Mouse (Mus musculus) midbrain, embryonic 13.5 days (tissue): ENCODE measurements around the gene Nme7. TPM values are rescaled to one million over a fixed set of nuclear protein-coding genes. Genes with fewer than 3 reads are reported as not detected.

Experiments
- ATAC-seq: fragments of 200-750 bp; cut with Nextera tagmentation; 2 replicates; pipeline ENCODE4 v1.8.0; 2017; ENCODE audit warnings: mild to moderate bottlenecking, moderate TSS enrichment, moderate library complexity
- H3K27ac ChIP-seq: fragments of 300-500 bp; sonication (generic); 2 replicates; pipeline ENCODE4 v1.5.1; 2015; ENCODE audit warnings: inconsistent platforms, mild to moderate bottlenecking, moderate library complexity
- H3K27me3 ChIP-seq: fragments of 300-500 bp; sonication (generic); 2 replicates; pipeline ENCODE4 v1.6.1; 2015; ENCODE audit warnings: mild to moderate bottlenecking, inconsistent platforms
- H3K36me3 ChIP-seq: fragments of 300-500 bp; sonication (generic); 2 replicates; pipeline ENCODE4 v1.6.1; 2015; ENCODE audit warnings: mild to moderate bottlenecking, inconsistent platforms
- H3K4me1 ChIP-seq: fragments of 300-500 bp; sonication (generic); replicated peaks from 2 replicates; pipeline ENCODE4 v1.6.1; 2015; ENCODE audit warnings: inconsistent platforms
- H3K4me2 ChIP-seq: fragments of 300-500 bp; sonication (generic); replicated peaks from 2 replicates; pipeline ENCODE4 v1.6.1; 2015; ENCODE audit warnings: moderate library complexity, mild to moderate bottlenecking, inconsistent platforms
- H3K4me3 ChIP-seq: fragments of 300-500 bp; sonication (generic); replicated peaks from 2 replicates; pipeline ENCODE4 v1.5.1; 2015; ENCODE audit warnings: mild to moderate bottlenecking, inconsistent platforms
- H3K9ac ChIP-seq: fragments of 300-500 bp; sonication (generic); replicated peaks from 2 replicates; pipeline ENCODE4 v1.6.1; 2015; ENCODE audit warnings: mild to moderate bottlenecking, inconsistent platforms
- H3K9me3 ChIP-seq: fragments of 300-500 bp; sonication (generic); 2 replicates; pipeline ENCODE4 v1.6.1; 2016; ENCODE audit warnings: mild to moderate bottlenecking, inconsistent platforms
- WGBS: fragments of 180-500 bp; shearing (Covaris S2); methylation state at CpG from one replicate; pipeline ENCODE4 v1.1.7; 2015; 5-methylcytosine and 5-hydroxymethylcytosine counted together
- polyA plus RNA-seq: library from polyadenylated mRNA; unstranded; fragments of >200 nt; fragmentation: Nextera tagmentation; extraction: Ambion mirVana; gene quantifications from 2 replicates; pipeline ENCODE4 v1.2.1, GENCODE M21; 2015

Gene Nme7
- polyA plus RNA-seq, 1 experiment from 2014 or later, result 38.8 TPM

GRCm38 (mm10) chr1:164321408-164321807 is 17.5 kb downstream of the Nme7 start:
- 72% methylated on average over 10 of the region's 10 CpGs for WGBS
- no peaks in the 10 kb centered on the region for H3K9me3 ChIP-seq
- H3K4me2 ChIP-seq, result no peak overlapping the region
- H3K27ac ChIP-seq, result 0 out of 2 replicates have a peak overlapping the region, but pooled peaks have one; percentile 25
- H3K4me1 ChIP-seq, result 0 out of 2 replicates have a peak, but pooled peaks cover 20% of the 10 kb centered on the region
- no peaks in the 10 kb centered on the region for H3K27me3 ChIP-seq
- no peaks in the 10 kb centered on the region for H3K36me3 ChIP-seq
- no peak overlapping the region for H3K4me3 ChIP-seq
- no peak overlapping the region for H3K9ac ChIP-seq
- ATAC-seq, result no peak

- Histone ChIP-seq H3K27ac (no peak overlapping the region), H3K9ac (no peak overlapping the region), H3K4me3 (no peak overlapping the region), H3K9me3 (no peaks in the 10 kb centered on the region), H3K36me3 (no peaks in the 10 kb centered on the region), H3K4me2 (no peak overlapping the region), H3K4me1 (peaks cover 21% of the 10 kb centered on the region), H3K27me3 (no peaks in the 10 kb centered on the region)
- ATAC-seq, result no peak
- 87% methylated on average over 8 of the region's 8 CpGs for WGBS
Measured at GRCm38 (mm10) chr1:164322987-164323650, 19.2 kb downstream of the Nme7 start.

- 92% methylated on average over 4 of the region's 4 CpGs for WGBS
Measured at GRCm38 (mm10) chr1:164324221-164324620, 20.3 kb downstream of the Nme7 start.

GRCm38 (mm10) chr1:164324878-164325277 is 21.0 kb downstream of the Nme7 start:
- WGBS, result 95% methylated on average over 2 of the region's 2 CpGs
- Histone ChIP-seq H3K4me3 (no peak overlapping the region), H3K9me3 (no peaks in the 10 kb centered on the region), H3K36me3 (peaks cover 7% of the 10 kb centered on the region; the same call in 1 of the 2 replicates), H3K27me3 (no peaks in the 10 kb centered on the region), H3K4me2 (no peak overlapping the region), H3K27ac (no peak overlapping the region), H3K4me1 (peaks cover 16% of the 10 kb centered on the region), H3K9ac (no peak overlapping the region)
- no peak for ATAC-seq

More at GRCm38 (mm10) chr1:164324221-164324620, 20.3 kb downstream of the Nme7 start:
- no peak overlapping the region for H3K27ac ChIP-seq
- H3K9me3 ChIP-seq, result no peaks in the 10 kb centered on the region
- no peaks in the 10 kb centered on the region for H3K27me3 ChIP-seq
- H3K4me1 ChIP-seq, result peaks cover 21% of the 10 kb centered on the region
- H3K4me2 ChIP-seq, result no peak overlapping the region
- no peak overlapping the region for H3K4me3 ChIP-seq
- no peak overlapping the region for H3K9ac ChIP-seq
- no peak for ATAC-seq
- peaks cover 6% of the 10 kb centered on the region; the same call in 1 of the 2 replicates for H3K36me3 ChIP-seq

GRCm38 (mm10) chr1:164326600-164327155 is 22.8 kb downstream of the Nme7 start:
- Histone ChIP-seq H3K4me2 (no peak overlapping the region), H3K9ac (no peak overlapping the region), H3K36me3 (peaks cover 14% of the 10 kb centered on the region), H3K9me3 (no peaks in the 10 kb centered on the region), H3K27ac (peak overlapping the region; percentile 64), H3K4me1 (peaks cover 7% of the 10 kb centered on the region), H3K4me3 (no peak overlapping the region), H3K27me3 (no peaks in the 10 kb centered on the region)
- WGBS, result 41% methylated on average over 6 of the region's 6 CpGs
- ATAC-seq, result peak; percentile 83

GRCm38 (mm10) chr1:164327764-164328163 is 23.8 kb downstream of the Nme7 start:
- no peaks in the 10 kb centered on the region for H3K9me3 ChIP-seq
- no peak overlapping the region for H3K4me2 ChIP-seq
- WGBS, result 79% methylated on average over 7 of the region's 7 CpGs

GRCm38 (mm10) chr1:164332559-164332958 is 28.6 kb downstream of the Nme7 start:
- Histone ChIP-seq H3K4me2 (no peak overlapping the region), H3K36me3 (peaks cover 35% of the 10 kb centered on the region), H3K4me3 (no peak overlapping the region), H3K4me1 (0 out of 2 replicates have a peak, but pooled peaks cover 2% of the 10 kb centered on the region), H3K9me3 (no peaks in the 10 kb centered on the region), H3K27me3 (no peaks in the 10 kb centered on the region), H3K27ac (no peak overlapping the region), H3K9ac (no peak overlapping the region)
- WGBS, result 93% methylated on average over 11 of the region's 11 CpGs
- ATAC-seq, result no peak

More at GRCm38 (mm10) chr1:164327764-164328163, 23.8 kb downstream of the Nme7 start:
- H3K4me3 ChIP-seq, result no peak overlapping the region
- no peak overlapping the region for H3K9ac ChIP-seq
- H3K4me1 ChIP-seq, result peaks cover 7% of the 10 kb centered on the region
- H3K27ac ChIP-seq, result no peak overlapping the region
- no peak for ATAC-seq
- peaks cover 16% of the 10 kb centered on the region for H3K36me3 ChIP-seq
- no peaks in the 10 kb centered on the region for H3K27me3 ChIP-seq

- Histone ChIP-seq H3K36me3 (peaks cover 40% of the 10 kb centered on the region), H3K27me3 (no peaks in the 10 kb centered on the region), H3K4me2 (no peak overlapping the region), H3K4me3 (no peak overlapping the region), H3K4me1 (no peaks in the 10 kb centered on the region), H3K9me3 (no peaks in the 10 kb centered on the region), H3K9ac (no peak overlapping the region), H3K27ac (no peak overlapping the region)
- no peak for ATAC-seq
- 93% methylated on average over 3 of the region's 3 CpGs for WGBS
Measured at GRCm38 (mm10) chr1:164335435-164335834, 31.5 kb downstream of the Nme7 start.

- Histone ChIP-seq H3K4me1 (no peaks in the 10 kb centered on the region), H3K9ac (no peak overlapping the region), H3K4me2 (no peak overlapping the region), H3K27ac (no peak overlapping the region), H3K36me3 (peaks cover 38% of the 10 kb centered on the region), H3K9me3 (no peaks in the 10 kb centered on the region), H3K27me3 (no peaks in the 10 kb centered on the region), H3K4me3 (no peak overlapping the region)
- ATAC-seq, result no peak
- WGBS, result 90% methylated on average over 4 of the region's 4 CpGs
Measured at GRCm38 (mm10) chr1:164335846-164336245, 31.9 kb downstream of the Nme7 start.

GRCm38 (mm10) chr1:164342161-164342560 is 38.2 kb downstream of the Nme7 start:
- Histone ChIP-seq H3K27me3 (no peaks in the 10 kb centered on the region), H3K36me3 (peaks cover 47% of the 10 kb centered on the region), H3K9ac (no peak overlapping the region), H3K4me2 (no peak overlapping the region), H3K4me1 (no peaks in the 10 kb centered on the region), H3K4me3 (no peak overlapping the region), H3K27ac (no peak overlapping the region), H3K9me3 (no peaks in the 10 kb centered on the region)
- 92% methylated on average over 3 of the region's 3 CpGs for WGBS
- no peak for ATAC-seq

GRCm38 (mm10) chr1:164353443-164353842 is 49.5 kb downstream of the Nme7 start:
- Histone ChIP-seq H3K4me1 (no peaks in the 10 kb centered on the region), H3K9ac (no peak overlapping the region), H3K27ac (0 out of 2 replicates have a peak overlapping the region, but pooled peaks have one; percentile 2), H3K4me2 (no peak overlapping the region), H3K4me3 (no peak overlapping the region), H3K36me3 (peaks cover 4% of the 10 kb centered on the region), H3K27me3 (no peaks in the 10 kb centered on the region), H3K9me3 (no peaks in the 10 kb centered on the region)
- no peak for ATAC-seq
- 39% methylated on average over 3 of the region's 3 CpGs for WGBS

GRCm38 (mm10) chr1:164357995-164358394 is 54.1 kb downstream of the Nme7 start:
- peaks cover 11% of the 10 kb centered on the region for H3K4me1 ChIP-seq
- H3K36me3 ChIP-seq, result no peaks in the 10 kb centered on the region
- H3K27me3 ChIP-seq, result no peaks in the 10 kb centered on the region
- no peak overlapping the region for H3K4me2 ChIP-seq
- H3K4me3 ChIP-seq, result no peak overlapping the region
- H3K27ac ChIP-seq, result no peak overlapping the region
- no peak for ATAC-seq
- WGBS, result 52% methylated on average over 3 of the region's 3 CpGs
- H3K9ac ChIP-seq, result no peak overlapping the region
- H3K9me3 ChIP-seq, result no peaks in the 10 kb centered on the region
